Mouse (Mus musculus) hindbrain, embryonic 13.5 days (tissue): Measurements from ENCODE around the gene Itga11. TPM values are rescaled to one million over a fixed set of nuclear protein-coding genes. Genes with fewer than 3 reads are reported as not detected.

ENCODE experiments used
- ATAC-seq: fragments of 200-750 bp; cut with Nextera tagmentation; 2 replicates; pipeline ENCODE4 v1.8.0; 2017; ENCODE audit warnings: moderate TSS enrichment; ENCODE audit not compliant: low FRiP score
- H3K27ac ChIP-seq: fragments of 300-500 bp; sonication (generic); 2 replicates; pipeline ENCODE4 v1.5.1; 2015; ENCODE audit warnings: inconsistent platforms, mild to moderate bottlenecking, moderate library complexity
- H3K27me3 ChIP-seq: fragments of 300-500 bp; sonication (generic); 2 replicates; pipeline ENCODE4 v1.6.1; 2015; ENCODE audit warnings: mild to moderate bottlenecking, inconsistent platforms
- H3K36me3 ChIP-seq: fragments of 300-500 bp; sonication (generic); 2 replicates; pipeline ENCODE4 v1.6.1; 2015; ENCODE audit warnings: mild to moderate bottlenecking, inconsistent platforms
- H3K4me1 ChIP-seq: fragments of 300-500 bp; sonication (generic); replicated peaks from 2 replicates; pipeline ENCODE4 v1.6.1; 2015; ENCODE audit warnings: inconsistent platforms
- H3K4me2 ChIP-seq: fragments of 300-500 bp; sonication (generic); 2 replicates; pipeline ENCODE4 v1.6.1; 2015; ENCODE audit warnings: inconsistent platforms, mild to moderate bottlenecking, moderate library complexity
- H3K4me3 ChIP-seq: fragments of 300-500 bp; sonication (generic); 2 replicates; pipeline ENCODE4 v1.5.1; 2015; ENCODE audit warnings: mild to moderate bottlenecking, inconsistent platforms
- H3K9ac ChIP-seq: fragments of 300-500 bp; sonication (generic); 2 replicates; pipeline ENCODE4 v1.6.1; 2015; ENCODE audit warnings: mild to moderate bottlenecking, inconsistent platforms
- H3K9me3 ChIP-seq: fragments of 300-500 bp; sonication (generic); 2 replicates; pipeline ENCODE4 v1.6.1; 2016; ENCODE audit warnings: inconsistent platforms
- WGBS: fragments of 180-500 bp; shearing (Covaris S2); methylation state at CpG from one replicate; pipeline ENCODE4 v1.1.7; 2015; 5-methylcytosine and 5-hydroxymethylcytosine counted together
- polyA plus RNA-seq: library from polyadenylated mRNA; unstranded; fragments of >200 nt; fragmentation: Nextera tagmentation; extraction: Ambion mirVana; gene quantifications from 2 replicates; pipeline ENCODE4 v1.2.1, GENCODE M21; 2015

Gene Itga11
- polyA plus RNA-seq, 1 experiment from 2014 or later = 1.7 TPM

GRCm38 (mm10) chr9:62695210-62695609, 17.6 kb downstream of the Itga11 start:
- H3K4me2 ChIP-seq = no peak overlapping the region
- no peak overlapping the region for H3K27ac ChIP-seq
- no peak overlapping the region for H3K4me3 ChIP-seq
- no peaks in the 10 kb centered on the region for H3K9me3 ChIP-seq
- H3K9ac ChIP-seq = no peak overlapping the region
- WGBS = 80% methylated on average over 9 of the region's 9 CpGs
- H3K27me3 ChIP-seq = no peaks in the 10 kb centered on the region
- H3K36me3 ChIP-seq = no peaks in the 10 kb centered on the region
- no peak for ATAC-seq
- no peaks in the 10 kb centered on the region for H3K4me1 ChIP-seq

GRCm38 (mm10) chr9:62696799-62697198, 19.2 kb downstream of the Itga11 start:
- WGBS = 92% methylated on average over 4 of the region's 4 CpGs
- Histone ChIP-seq H3K4me1 (no peaks in the 10 kb centered on the region), H3K36me3 (no peaks in the 10 kb centered on the region), H3K9ac (no peak overlapping the region), H3K9me3 (no peaks in the 10 kb centered on the region), H3K27me3 (no peaks in the 10 kb centered on the region), H3K4me3 (no peak overlapping the region), H3K27ac (no peak overlapping the region), H3K4me2 (no peak overlapping the region)
- ATAC-seq = no peak

- H3K27ac ChIP-seq = no peak overlapping the region
- no peak overlapping the region for H3K4me3 ChIP-seq
- no peaks in the 10 kb centered on the region for H3K36me3 ChIP-seq
- ATAC-seq = no peak
- H3K4me1 ChIP-seq = peaks cover 21% of the 10 kb centered on the region
- WGBS = 87% methylated on average over 4 of the region's 4 CpGs
- H3K4me2 ChIP-seq = no peak overlapping the region
- H3K9ac ChIP-seq = no peak overlapping the region
- no peaks in the 10 kb centered on the region for H3K27me3 ChIP-seq
- H3K9me3 ChIP-seq = no peaks in the 10 kb centered on the region
Measured at GRCm38 (mm10) chr9:62707267-62707666, 29.6 kb downstream of the Itga11 start.

GRCm38 (mm10) chr9:62707870-62708269, 30.2 kb downstream of the Itga11 start:
- no peak overlapping the region for H3K4me2 ChIP-seq

GRCm38 (mm10) chr9:62709983-62710382, 32.4 kb downstream of the Itga11 start:
- ATAC-seq = no peak
- WGBS = 82% methylated on average over 5 of the region's 5 CpGs
- no peaks in the 10 kb centered on the region for H3K36me3 ChIP-seq

More at GRCm38 (mm10) chr9:62707870-62708269, 30.2 kb downstream of the Itga11 start:
- ATAC-seq = no peak
- H3K9me3 ChIP-seq = no peaks in the 10 kb centered on the region
- H3K4me3 ChIP-seq = no peak overlapping the region
- H3K36me3 ChIP-seq = no peaks in the 10 kb centered on the region
- peaks cover 21% of the 10 kb centered on the region for H3K4me1 ChIP-seq
- WGBS = 52% methylated on average over 6 of the region's 6 CpGs
- no peak overlapping the region; the same call in 1 of the 2 replicates for H3K27ac ChIP-seq
- no peak overlapping the region for H3K9ac ChIP-seq
- H3K27me3 ChIP-seq = no peaks in the 10 kb centered on the region

GRCm38 (mm10) chr9:62712374-62712773, 34.7 kb downstream of the Itga11 start:
- no peak overlapping the region for H3K9ac ChIP-seq
- peaks cover 20% of the 10 kb centered on the region for H3K4me1 ChIP-seq
- H3K4me2 ChIP-seq = no peak overlapping the region
- ATAC-seq = no peak
- no peaks in the 10 kb centered on the region for H3K9me3 ChIP-seq
- 82% methylated on average over 6 of the region's 6 CpGs for WGBS
- H3K36me3 ChIP-seq = no peaks in the 10 kb centered on the region
- no peaks in the 10 kb centered on the region for H3K27me3 ChIP-seq
- H3K4me3 ChIP-seq = no peak overlapping the region
- H3K27ac ChIP-seq = no peak overlapping the region

More at GRCm38 (mm10) chr9:62709983-62710382, 32.4 kb downstream of the Itga11 start:
- Histone ChIP-seq H3K4me3 (no peak overlapping the region), H3K9ac (no peak overlapping the region), H3K4me2 (no peak overlapping the region), H3K9me3 (no peaks in the 10 kb centered on the region), H3K27ac (no peak overlapping the region), H3K27me3 (no peaks in the 10 kb centered on the region), H3K4me1 (peaks cover 21% of the 10 kb centered on the region)

GRCm38 (mm10) chr9:62713040-62713439, 35.4 kb downstream of the Itga11 start:
- Histone ChIP-seq H3K4me2 (no peak overlapping the region), H3K27me3 (no peaks in the 10 kb centered on the region), H3K4me3 (no peak overlapping the region), H3K36me3 (no peaks in the 10 kb centered on the region), H3K27ac (no peak overlapping the region), H3K9ac (no peak overlapping the region), H3K4me1 (peaks cover 20% of the 10 kb centered on the region), H3K9me3 (no peaks in the 10 kb centered on the region)
- WGBS = 90% methylated on average over 8 of the region's 8 CpGs
- no peak for ATAC-seq

- Histone ChIP-seq H3K4me2 (no peak overlapping the region), H3K36me3 (no peaks in the 10 kb centered on the region), H3K4me1 (peaks cover 22% of the 10 kb centered on the region), H3K27me3 (no peaks in the 10 kb centered on the region), H3K27ac (no peak overlapping the region), H3K9me3 (no peaks in the 10 kb centered on the region), H3K9ac (no peak overlapping the region), H3K4me3 (no peak overlapping the region)
- no peak for ATAC-seq
- 49% methylated on average over 3 of the region's 3 CpGs for WGBS
Measured at GRCm38 (mm10) chr9:62714336-62714735, 36.7 kb downstream of the Itga11 start.

- Histone ChIP-seq H3K4me3 (no peak overlapping the region), H3K9ac (no peak overlapping the region), H3K4me1 (peaks cover 24% of the 10 kb centered on the region), H3K4me2 (no peak overlapping the region), H3K36me3 (no peaks in the 10 kb centered on the region), H3K27ac (no peak overlapping the region), H3K27me3 (no peaks in the 10 kb centered on the region), H3K9me3 (no peaks in the 10 kb centered on the region)
- 52% methylated on average over 8 of the region's 8 CpGs for WGBS
- ATAC-seq = no peak
Measured at GRCm38 (mm10) chr9:62717982-62718381, 40.4 kb downstream of the Itga11 start.

GRCm38 (mm10) chr9:62721791-62722190, 44.2 kb downstream of the Itga11 start:
- Histone ChIP-seq H3K9ac (no peak overlapping the region), H3K4me2 (no peak overlapping the region), H3K9me3 (no peaks in the 10 kb centered on the region), H3K36me3 (no peaks in the 10 kb centered on the region), H3K27me3 (no peaks in the 10 kb centered on the region), H3K4me1 (peaks cover 33% of the 10 kb centered on the region), H3K27ac (no peak overlapping the region), H3K4me3 (no peak overlapping the region)
- WGBS = 92% methylated on average over 2 of the region's 2 CpGs
- ATAC-seq = no peak

GRCm38 (mm10) chr9:62722716-62723115, 45.1 kb downstream of the Itga11 start:
- Histone ChIP-seq H3K4me3 (no peak overlapping the region), H3K9ac (no peak overlapping the region), H3K4me2 (no peak overlapping the region), H3K27ac (peak overlapping the region; percentile 2; the same call in 1 of the 2 replicates), H3K9me3 (no peaks in the 10 kb centered on the region), H3K36me3 (no peaks in the 10 kb centered on the region), H3K27me3 (no peaks in the 10 kb centered on the region), H3K4me1 (peaks cover 27% of the 10 kb centered on the region)
- ATAC-seq = no peak
- 77% methylated on average over 6 of the region's 6 CpGs for WGBS

- ATAC-seq = no peak
- peaks cover 13% of the 10 kb centered on the region for H3K4me1 ChIP-seq
- no peak overlapping the region for H3K4me2 ChIP-seq
- no peak overlapping the region for H3K27ac ChIP-seq
- H3K9me3 ChIP-seq = no peaks in the 10 kb centered on the region
- H3K4me3 ChIP-seq = no peak overlapping the region
- no peak overlapping the region for H3K9ac ChIP-seq
- H3K36me3 ChIP-seq = no peaks in the 10 kb centered on the region
- no peaks in the 10 kb centered on the region for H3K27me3 ChIP-seq
- WGBS = 92% methylated on average over 9 of the region's 9 CpGs
Measured at GRCm38 (mm10) chr9:62724175-62724574, 46.5 kb downstream of the Itga11 start.

- H3K4me3 ChIP-seq = no peak overlapping the region
- H3K4me2 ChIP-seq = no peak overlapping the region
- H3K9ac ChIP-seq = no peak overlapping the region
- no peaks in the 10 kb centered on the region for H3K36me3 ChIP-seq
- no peak for ATAC-seq
- no peaks in the 10 kb centered on the region for H3K27me3 ChIP-seq
- peaks cover 9% of the 10 kb centered on the region for H3K4me1 ChIP-seq
- H3K9me3 ChIP-seq = no peaks in the 10 kb centered on the region
- no peak overlapping the region for H3K27ac ChIP-seq
- 29% methylated on average over 5 of the region's 5 CpGs for WGBS
Measured at GRCm38 (mm10) chr9:62725247-62725646, 47.6 kb downstream of the Itga11 start.
